In the genomic region with DNA sequence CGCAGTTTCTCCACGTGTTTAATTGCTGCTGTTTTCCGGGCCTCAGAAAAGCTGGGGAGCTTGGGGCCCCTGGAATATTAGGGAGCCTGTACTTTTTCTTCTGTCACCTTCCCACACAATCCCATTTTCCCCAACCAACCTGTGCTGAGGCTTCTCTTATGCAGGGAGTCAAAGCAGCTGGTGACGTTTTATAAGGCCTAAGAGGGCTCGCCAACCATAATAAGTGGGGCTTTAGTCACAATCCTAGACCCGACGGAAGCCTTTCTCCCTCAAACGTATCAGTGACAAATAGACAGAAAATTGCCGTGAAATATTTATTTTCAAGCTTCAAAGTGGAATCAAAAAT, we compare ENCODE assay signal across 15 mouse cellular contexts.
DNase-seq lines count a peak whose midpoint lies in the region; ATAC-seq and TF ChIP-seq lines count a peak whose summit lies in the region.
"Had no signal": no experiment of that assay in that cellular context is flagged by ENCODE, and none has a peak within 500 bp of the region (broad histone marks: within the 10 kb centered on the region; RNA-seq: fewer than 3 reads in every experiment).

No protein-coding gene starts in this region.

- no peaks in the 10 kb centered on the region for H3K36me3 ChIP-seq in forebrain, embryonic 10.5 days (replicated peaks)
- H3K36me3 ChIP-seq in forebrain, embryonic 12.5 days (replicated peaks), result no peaks in the 10 kb centered on the region
- no peaks in the 10 kb centered on the region for H3K36me3 ChIP-seq in kidney, embryonic 15.5 days
- H3K36me3 ChIP-seq in embryonic facial prominence, embryonic 12.5 days, result no peaks in the 10 kb centered on the region
- no peaks in the 10 kb centered on the region for H3K36me3 ChIP-seq in myocyte (ENCODE audit: control insufficient read depth, insufficient read depth)
- H3K36me3 ChIP-seq: liver, embryonic 13.5 days had no signal

- no peak overlapping the region for H3K4me3 ChIP-seq in forebrain, embryonic 10.5 days
- H3K4me3 ChIP-seq in forebrain, embryonic 12.5 days (replicated peaks), result no peak overlapping the region
- 0 out of 2 replicates have a peak overlapping the region, but pooled peaks have one; percentile 13 for H3K4me3 ChIP-seq in kidney, embryonic 15.5 days (replicated peaks)
- H3K4me3 ChIP-seq in embryonic facial prominence, embryonic 12.5 days, result no peak overlapping the region
- peak overlapping the region; percentile 15 for H3K4me3 ChIP-seq in myocyte
- H3K4me3 ChIP-seq: heart, adult 2 months; left cerebral cortex, adult 2 months; liver, embryonic 13.5 days had no signal

- WGBS in forebrain, embryonic 10.5 days, result 73% methylated on average over 9 of the region's 9 CpGs
- 85% methylated on average over 9 of the region's 9 CpGs for WGBS in forebrain, embryonic 12.5 days
- WGBS in kidney, embryonic 15.5 days, result 29% methylated on average over 9 of the region's 9 CpGs
- 14% methylated on average over 9 of the region's 9 CpGs for WGBS in embryonic facial prominence, embryonic 12.5 days

- no peak overlapping the region for H3K4me2 ChIP-seq in forebrain, embryonic 12.5 days
- peak overlapping the region; percentile 50 for H3K4me2 ChIP-seq in kidney, embryonic 15.5 days
- H3K4me2 ChIP-seq in embryonic facial prominence, embryonic 12.5 days (replicated peaks), result peak overlapping the region; percentile 42
- H3K4me2 ChIP-seq in myocyte (ENCODE audit: low read depth), result peak overlapping the region; percentile 90
- H3K4me2 ChIP-seq: liver, embryonic 13.5 days had no signal

- ATAC-seq in forebrain, embryonic 12.5 days (ENCODE audit: low FRiP score), result no peak
- no peak for ATAC-seq in kidney, embryonic 15.5 days (replicated peaks; ENCODE audit: low FRiP score)
- ATAC-seq in embryonic facial prominence, embryonic 12.5 days (ENCODE audit: insufficient number of reproducible peaks, insufficient read depth, low FRiP score, low TSS enrichment), result peak; percentile 10; the same call in 1 of the 2 replicates

- no peak overlapping the region for H3ac ChIP-seq in myocyte (ENCODE audit: control insufficient read depth, insufficient read length)

- H3K27me3 ChIP-seq in forebrain, embryonic 10.5 days (ENCODE audit: poor library complexity, severe bottlenecking), result no peaks in the 10 kb centered on the region
- no peaks in the 10 kb centered on the region for H3K27me3 ChIP-seq in forebrain, embryonic 12.5 days
- no peaks in the 10 kb centered on the region for H3K27me3 ChIP-seq in kidney, embryonic 15.5 days
- no peaks in the 10 kb centered on the region for H3K27me3 ChIP-seq in embryonic facial prominence, embryonic 12.5 days
- no peaks in the 10 kb centered on the region for H3K27me3 ChIP-seq in myocyte (ENCODE audit: control insufficient read depth, insufficient read depth, insufficient read length)
- H3K27me3 ChIP-seq: liver, embryonic 13.5 days had no signal

- peak overlapping the region; percentile 75; the same call in 1 of the 2 replicates for H3K27ac ChIP-seq in forebrain, embryonic 10.5 days
- H3K27ac ChIP-seq in forebrain, embryonic 12.5 days, result no peak overlapping the region
- H3K27ac ChIP-seq in kidney, embryonic 15.5 days, result peak overlapping the region; percentile 59; the same call in 1 of the 2 replicates
- H3K27ac ChIP-seq in embryonic facial prominence, embryonic 12.5 days, result peak overlapping the region; percentile 87
- H3K27ac ChIP-seq: heart, adult 2 months; left cerebral cortex, adult 2 months; liver, embryonic 13.5 days had no signal

- no peak for TF ChIP-seq POLR2A in myocyte (IDR thresholded peaks at IDR 0.05; ENCODE audit: insufficient read length, low read depth)

- no peak overlapping the region for H3K9ac ChIP-seq in forebrain, embryonic 12.5 days
- H3K9ac ChIP-seq in kidney, embryonic 15.5 days, result no peak overlapping the region
- no peak overlapping the region for H3K9ac ChIP-seq in embryonic facial prominence, embryonic 12.5 days
- H3K9ac ChIP-seq: liver, embryonic 13.5 days had no signal

- H3K79me2 ChIP-seq in myocyte (ENCODE audit: control insufficient read depth, insufficient read depth), result no peaks in the 10 kb centered on the region

- DNase-seq in forebrain, embryonic 10.5 days (ENCODE audit: extremely low spot score, low spot score), result peak; percentile 17
- DNase-seq in kidney, adult 11 months, result no peak
- no peak for DNase-seq in cerebellum, adult 11 months
- no peak for DNase-seq in gastrocnemius, postnatal 4 days (ENCODE audit: low spot score in 2 of 2)
- DNase-seq: adrenal gland, adult 8-10 months; cerebellum, postnatal 36 days; heart, adult 2 months; liver, embryonic 13.5 days; right cerebral cortex, adult 18-20 months; thymus, postnatal 14 days had no signal

- no peaks in the 10 kb centered on the region for H3K9me3 ChIP-seq in forebrain, embryonic 10.5 days
- no peaks in the 10 kb centered on the region for H3K9me3 ChIP-seq in forebrain, embryonic 12.5 days
- H3K9me3 ChIP-seq in kidney, embryonic 15.5 days (replicated peaks), result no peaks in the 10 kb centered on the region
- H3K9me3 ChIP-seq in embryonic facial prominence, embryonic 12.5 days, result no peaks in the 10 kb centered on the region
- H3K9me3 ChIP-seq: liver, embryonic 13.5 days had no signal

- peaks cover 33% of the 10 kb centered on the region for H3K4me1 ChIP-seq in forebrain, embryonic 10.5 days
- H3K4me1 ChIP-seq in forebrain, embryonic 12.5 days, result 0 out of 2 replicates have a peak, but pooled peaks cover 6% of the 10 kb centered on the region
- peaks cover 19% of the 10 kb centered on the region for H3K4me1 ChIP-seq in kidney, embryonic 15.5 days
- peaks cover 19% of the 10 kb centered on the region for H3K4me1 ChIP-seq in embryonic facial prominence, embryonic 12.5 days

TF ChIP-seq in myocyte, 11 proteins besides CTCF, POLR2A, EP300 and RAD21:
- no peak for TF ChIP-seq CEBPB (IDR thresholded peaks at IDR 0.05; ENCODE audit: insufficient read depth, poor library complexity, severe bottlenecking)
- TF ChIP-seq TCF12 (IDR thresholded peaks at IDR 0.05; ENCODE audit: insufficient read depth, poor library complexity, severe bottlenecking), result no peak
- no peak for TF ChIP-seq MYOG (IDR thresholded peaks at IDR 0.05; ENCODE audit: control insufficient read depth in 1 of 3, insufficient read depth in 1 of 3, insufficient read length in 2 of 3, low read depth in 2 of 3)
- TF ChIP-seq USF1 (IDR thresholded peaks at IDR 0.05; ENCODE audit: low read depth), result no peak
- TF ChIP-seq MYOD1 (IDR thresholded peaks at IDR 0.05; ENCODE audit: control insufficient read depth in 1 of 3, insufficient read length in 2 of 3, low read depth in 2 of 3), result no peak
- no peak for TF ChIP-seq TCF3 (IDR thresholded peaks at IDR 0.05; ENCODE audit: insufficient read length, low read depth)
- no peak for TF ChIP-seq POLR2AphosphoS2 (IDR thresholded peaks at IDR 0.05; ENCODE audit: insufficient read length, low read depth)
- no peak for TF ChIP-seq E2F4 (IDR thresholded peaks at IDR 0.05; ENCODE audit: insufficient read depth)
- no peak for TF ChIP-seq MAX (IDR thresholded peaks at IDR 0.05; ENCODE audit: low read depth)
- no peak for TF ChIP-seq SRF (IDR thresholded peaks at IDR 0.05; ENCODE audit: control insufficient read depth, insufficient read length, low read depth)
- TF ChIP-seq REST (IDR thresholded peaks at IDR 0.05; ENCODE audit: insufficient read depth, insufficient read length), result no peak

Comparison
In these comparisons a context has a peak if more than half of its experiments do, and no peak if none do; other contexts are left out.
1. H3K4me3 ChIP-seq: peak in kidney, embryonic 15.5 days (single experiment) and myocyte (single experiment); none in forebrain, embryonic 10.5 days (single experiment), forebrain, embryonic 12.5 days (single experiment) and embryonic facial prominence, embryonic 12.5 days (single experiment).